Mouse (Mus musculus) intestine, postnatal 0 days (tissue): Measurements from ENCODE around the gene Med26. TPM values are rescaled to one million over a fixed set of nuclear protein-coding genes. Genes with fewer than 3 reads are reported as not detected.

ENCODE experiments used
- ATAC-seq: fragments of 200-750 bp; cut with Nextera tagmentation; 2 replicates; pipeline ENCODE4 v1.8.0; 2017; ENCODE audit warnings: mild to moderate bottlenecking, moderate TSS enrichment, moderate library complexity
- H3K27ac ChIP-seq: fragments of 300-500 bp; sonication (generic); 2 replicates; pipeline ENCODE4 v1.5.1; 2014; ENCODE audit warnings: mild to moderate bottlenecking, low read depth, low read length, moderate library complexity
- H3K27me3 ChIP-seq: fragments of 300-500 bp; sonication (generic); replicated peaks from 2 replicates; pipeline ENCODE4 v1.6.1; 2014; ENCODE audit warnings: low read length, mixed read lengths; ENCODE audit not compliant: control insufficient read depth, insufficient read depth
- H3K36me3 ChIP-seq: fragments of 300-500 bp; sonication (generic); 2 replicates; pipeline ENCODE4 v1.6.1; 2014; ENCODE audit warnings: mild to moderate bottlenecking, moderate library complexity; ENCODE audit not compliant: control insufficient read depth, insufficient read depth
- H3K4me1 ChIP-seq: fragments of 300-500 bp; sonication (generic); replicated peaks from 2 replicates; pipeline ENCODE4 v1.6.1; 2014; ENCODE audit warnings: antibody characterized with exemption, low read length, mixed read lengths; ENCODE audit not compliant: control insufficient read depth, insufficient read depth
- H3K4me2 ChIP-seq: fragments of 300-500 bp; sonication (generic); replicated peaks from 2 replicates; pipeline ENCODE4 v1.6.1; 2014; ENCODE audit warnings: low read depth, mild to moderate bottlenecking, moderate library complexity
- H3K4me3 ChIP-seq: fragments of 300-500 bp; sonication (generic); 2 replicates; pipeline ENCODE4 v1.5.1; 2014; ENCODE audit warnings: low read depth, low read length
- H3K9ac ChIP-seq: fragments of 300-500 bp; sonication (generic); 2 replicates; pipeline ENCODE4 v1.6.1; 2014; ENCODE audit warnings: mild to moderate bottlenecking, low read depth, low read length
- H3K9me3 ChIP-seq: fragments of 300-500 bp; sonication (generic); 2 replicates; pipeline ENCODE4 v1.6.1; 2016; ENCODE audit warnings: mixed run types; ENCODE audit not compliant: control insufficient read depth
- CTCF ChIP-seq: sonication (generic); IDR thresholded peaks from 2 replicates; pipeline ENCODE4 v1.5.1; 2016; ENCODE audit warnings: low read depth, mild to moderate bottlenecking, control low read depth, antibody characterized with exemption, moderate library complexity
- WGBS: fragments of 180-500 bp; shearing (Covaris S2); extraction: QIAGEN DNeasy Blood & Tissue Kit; methylation state at CpG from one replicate; pipeline ENCODE4 v1.1.7; 2014; 5-methylcytosine and 5-hydroxymethylcytosine counted together
- polyA plus RNA-seq: library from polyadenylated mRNA; unstranded; fragments of >200 nt; fragmentation: Nextera tagmentation; extraction: Ambion mirVana; gene quantifications from 2 replicates; pipeline ENCODE4 v1.2.1, GENCODE M21; 2015

The Med26 gene
- polyA plus RNA-seq, 1 experiment from 2014 or later, result 6.4 TPM

- no peak for ATAC-seq
- H3K27ac ChIP-seq, result no peak overlapping the region
- H3K4me1 ChIP-seq, result peaks cover 6% of the 10 kb centered on the region; the same call in 1 of the 2 replicates
- no peak overlapping the region for H3K4me2 ChIP-seq
- no peak for TF ChIP-seq CTCF
- no peak overlapping the region for H3K4me3 ChIP-seq
- H3K36me3 ChIP-seq, result peaks cover 27% of the 10 kb centered on the region
- no peaks in the 10 kb centered on the region for H3K27me3 ChIP-seq
- no peak overlapping the region for H3K9ac ChIP-seq
- no peaks in the 10 kb centered on the region for H3K9me3 ChIP-seq
- WGBS, result 89% methylated on average over 19 of the region's 19 CpGs
These were observed 51.9 kb downstream of the Med26 start for GRCm38 (mm10) chr8:72496217-72496616.

DNA sequence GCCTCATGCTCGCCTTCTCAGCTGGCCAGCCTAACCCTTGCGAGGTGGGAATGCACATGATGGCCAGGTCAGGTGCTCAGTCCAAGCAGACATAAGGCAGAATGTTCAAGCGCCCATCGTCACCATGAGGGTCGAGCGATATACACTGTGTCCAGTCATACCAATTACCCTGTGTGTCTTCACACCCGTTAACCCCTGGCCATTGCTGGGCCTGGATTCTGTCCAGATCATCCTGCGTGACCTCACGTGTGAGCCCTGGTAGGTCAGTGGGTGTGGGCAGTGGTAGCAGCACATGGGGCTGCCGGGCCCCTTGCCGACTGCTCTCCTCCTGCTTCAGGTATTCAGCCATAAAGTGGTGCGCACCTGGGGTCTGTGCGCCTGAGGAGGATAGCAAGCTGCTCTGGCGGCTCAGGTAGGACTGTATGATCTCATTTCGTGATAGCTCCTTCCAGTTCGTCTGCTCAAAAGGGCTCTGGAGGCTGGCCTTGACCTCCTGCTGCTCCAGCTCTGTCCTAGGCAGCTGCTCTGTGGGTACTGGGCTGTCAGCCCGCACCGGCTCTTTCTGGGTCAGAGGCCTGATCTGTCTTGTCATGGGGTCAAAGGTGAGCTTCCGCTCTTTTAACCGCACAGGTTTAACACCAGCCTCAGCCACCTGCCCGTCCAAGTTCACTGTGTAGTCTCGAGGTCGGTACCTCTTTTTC is 52.5 kb downstream of the Med26 start:
- Histone ChIP-seq H3K9ac (no peak overlapping the region), H3K36me3 (peaks cover 27% of the 10 kb centered on the region), H3K9me3 (no peaks in the 10 kb centered on the region), H3K4me2 (no peak overlapping the region), H3K4me1 (peaks cover 6% of the 10 kb centered on the region; the same call in 1 of the 2 replicates), H3K4me3 (no peak overlapping the region), H3K27ac (no peak overlapping the region), H3K27me3 (no peaks in the 10 kb centered on the region)
- no peak for ATAC-seq
- WGBS, result 85% methylated on average over 23 of the region's 23 CpGs
- no peak for TF ChIP-seq CTCF

DNA sequence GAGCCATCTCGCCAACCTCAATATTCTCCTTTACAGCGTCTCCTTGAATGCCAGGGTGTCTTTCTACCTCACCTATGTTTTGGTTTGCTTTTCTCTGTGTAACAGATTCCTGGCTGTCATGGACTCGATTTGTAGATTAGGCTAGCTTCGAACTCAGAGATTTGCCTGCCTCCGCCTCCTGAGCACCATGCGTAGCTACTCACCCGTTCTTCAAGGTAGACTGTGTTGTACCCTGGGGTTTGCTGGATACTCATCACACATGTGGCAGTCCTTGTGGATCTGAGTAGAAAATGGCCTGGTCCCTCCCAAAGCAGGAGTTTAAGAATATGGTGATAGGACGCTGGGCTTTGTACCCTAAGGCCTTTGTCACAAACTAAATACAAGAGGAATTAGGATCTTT is 54.7 kb downstream of the Med26 start:
- no peaks in the 10 kb centered on the region for H3K9me3 ChIP-seq
- no peak for ATAC-seq
- H3K27me3 ChIP-seq, result no peaks in the 10 kb centered on the region
- peaks cover 2% of the 10 kb centered on the region; the same call in 1 of the 2 replicates for H3K4me1 ChIP-seq
- H3K27ac ChIP-seq, result peak overlapping the region; percentile 52; the same call in 1 of the 2 replicates
- no peak for TF ChIP-seq CTCF
- H3K36me3 ChIP-seq, result peaks cover 39% of the 10 kb centered on the region
- H3K9ac ChIP-seq, result peak overlapping the region; percentile 43
- peak overlapping the region; percentile 95 for H3K4me3 ChIP-seq
- peak overlapping the region; percentile 90 for H3K4me2 ChIP-seq
- 7% methylated on average over 8 of the region's 8 CpGs for whole genome bisulfite sequencing

GRCm38 (mm10) chr8:72492622-72493081 is 55.4 kb downstream of the Med26 start:
- Histone ChIP-seq H3K27me3 (no peaks in the 10 kb centered on the region), H3K4me2 (peak overlapping the region; percentile 90), H3K9me3 (no peaks in the 10 kb centered on the region), H3K9ac (peak overlapping the region; percentile 94), H3K27ac (peak overlapping the region; percentile 95), H3K4me3 (peak overlapping the region; percentile 95), H3K36me3 (peaks cover 46% of the 10 kb centered on the region), H3K4me1 (peaks cover 2% of the 10 kb centered on the region; the same call in 1 of the 2 replicates)
- WGBS, result under 1% methylated on average over 51 of the region's 56 CpGs
- TF ChIP-seq CTCF, result no peak
- peak; percentile 95 for ATAC-seq

GRCm38 (mm10) chr8:72491680-72492621 is 56.1 kb downstream of the Med26 start, which contains the start of gene Slc35e1:
Gene Slc35e1 (minus strand): TSS chr8:72492614.
- TF ChIP-seq CTCF, result no peak
- WGBS, result under 1% methylated on average over 78 of the region's 98 CpGs
- Histone ChIP-seq H3K4me1 (peaks cover 2% of the 10 kb centered on the region; the same call in 1 of the 2 replicates), H3K4me2 (peak within 1 kb of the TSS; percentile 90), H3K27me3 (no peaks in the 10 kb centered on the region), H3K9me3 (no peaks in the 10 kb centered on the region), H3K36me3 (peaks cover 51% of the 10 kb centered on the region), H3K27ac (peak within 1 kb of the TSS; percentile 95), H3K4me3 (peak within 1 kb of the TSS; percentile 95), H3K9ac (peak within 1 kb of the TSS; percentile 94)
- ATAC-seq, result peak; percentile 19

DNA sequence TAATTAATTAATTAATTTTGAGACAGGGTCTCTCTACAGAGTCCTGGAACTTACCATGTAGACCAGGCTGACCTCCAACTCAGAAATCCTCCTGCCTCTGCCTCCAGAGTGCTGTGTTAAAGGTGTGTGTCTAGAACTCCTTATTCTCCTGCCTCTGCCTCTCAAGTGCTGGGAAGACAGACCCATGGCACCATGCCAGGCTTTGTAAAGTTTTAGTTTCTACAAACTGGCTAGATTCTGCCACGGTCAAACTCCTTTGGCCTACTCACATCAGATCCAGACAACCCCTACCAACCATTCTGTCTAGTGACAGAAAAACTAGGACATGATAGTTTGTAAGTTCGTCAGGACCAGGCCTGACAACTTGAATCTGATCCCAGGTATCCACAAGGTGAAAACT is 57.1 kb downstream of the Med26 start:
- 73% methylated on average over 2 of the region's 2 CpGs for WGBS
- Histone ChIP-seq H3K4me3 (peak overlapping the region; percentile 95; the same call in 1 of the 2 replicates), H3K9ac (0 out of 2 replicates have a peak overlapping the region, but pooled peaks have one; percentile 94), H3K9me3 (no peaks in the 10 kb centered on the region), H3K27me3 (no peaks in the 10 kb centered on the region), H3K36me3 (peaks cover 47% of the 10 kb centered on the region), H3K27ac (peak overlapping the region; percentile 95), H3K4me1 (peaks cover 2% of the 10 kb centered on the region; the same call in 1 of the 2 replicates), H3K4me2 (peak overlapping the region; percentile 90)
- TF ChIP-seq CTCF, result no peak
- ATAC-seq, result no peak
